In genomic region chr9:31858720-31859340, GRCm38 (mm10) we compare ENCODE assay signal across 8 mouse cellular contexts. TPM values are rescaled to one million over a fixed set of nuclear protein-coding genes. Genes with fewer than 3 reads are reported as not detected.
DNase-seq lines count a peak whose midpoint lies in the region; ATAC-seq and TF ChIP-seq lines count a peak whose summit lies in the region.

No protein-coding gene starts in this region.

- peak overlapping the region; percentile 62 for H3K4me2 ChIP-seq in heart, embryonic 11.5 days
- peak overlapping the region; percentile 39 for H3K4me2 ChIP-seq in forebrain, embryonic 15.5 days (replicated peaks)
- H3K4me2 ChIP-seq in intestine, postnatal 0 days (replicated peaks; ENCODE audit: low read depth), result peak overlapping the region; percentile 49
- H3K4me2 ChIP-seq in midbrain, embryonic 16.5 days (ENCODE audit: low read length), result peak overlapping the region; percentile 62

- no peak for DNase-seq in heart, adult 18-20 months
- DNase-seq in R1 (ENCODE audit: low read depth, low spot score), result peak; percentile 61
- DNase-seq in B cell, adult 2 months, result no peak
- no peak for DNase-seq in urinary bladder, adult 18-20 months (ENCODE audit: low spot score in 2 of 2)

- no peaks in the 10 kb centered on the region for H3K36me3 ChIP-seq in heart, embryonic 11.5 days (ENCODE audit: control insufficient read depth, insufficient read depth, low read length)
- H3K36me3 ChIP-seq in forebrain, embryonic 15.5 days, result no peaks in the 10 kb centered on the region
- no peaks in the 10 kb centered on the region for H3K36me3 ChIP-seq in intestine, postnatal 0 days (ENCODE audit: control insufficient read depth, insufficient read depth)
- H3K36me3 ChIP-seq in midbrain, embryonic 16.5 days (ENCODE audit: control insufficient read depth, insufficient read depth, low read length), result no peaks in the 10 kb centered on the region

- H3K4me3 ChIP-seq in heart, embryonic 11.5 days (ENCODE audit: low read depth, low read length), result peak overlapping the region; percentile 18; the same call in 1 of the 2 replicates
- peak overlapping the region; percentile 23 for H3K4me3 ChIP-seq in forebrain, embryonic 15.5 days
- H3K4me3 ChIP-seq in intestine, postnatal 0 days (ENCODE audit: low read depth, low read length), result peak overlapping the region; percentile 14; the same call in 1 of the 2 replicates
- peak overlapping the region; percentile 32 for H3K4me3 ChIP-seq in midbrain, embryonic 16.5 days (ENCODE audit: low read depth, low read length)

- 5% methylated on average over 20 of the region's 20 CpGs for WGBS in heart, embryonic 11.5 days (ENCODE audit: insufficient replicate concordance)
- WGBS in forebrain, embryonic 15.5 days, result 8% methylated on average over 20 of the region's 20 CpGs
- WGBS in intestine, postnatal 0 days, result 7% methylated on average over 20 of the region's 20 CpGs
- 6% methylated on average over 20 of the region's 20 CpGs for WGBS in midbrain, embryonic 16.5 days

- no peaks in the 10 kb centered on the region for H3K9me3 ChIP-seq in heart, embryonic 11.5 days (replicated peaks; ENCODE audit: control insufficient read depth, low read length)
- H3K9me3 ChIP-seq in forebrain, embryonic 15.5 days, result no peaks in the 10 kb centered on the region
- H3K9me3 ChIP-seq in intestine, postnatal 0 days (ENCODE audit: control insufficient read depth), result no peaks in the 10 kb centered on the region
- H3K9me3 ChIP-seq in midbrain, embryonic 16.5 days (replicated peaks; ENCODE audit: control insufficient read depth, low read length, poor library complexity, severe bottlenecking), result no peaks in the 10 kb centered on the region

- no peak overlapping the region for H3K27ac ChIP-seq in heart, embryonic 11.5 days (ENCODE audit: low read depth, low read length)
- no peak overlapping the region for H3K27ac ChIP-seq in forebrain, embryonic 15.5 days (replicated peaks)
- no peak overlapping the region for H3K27ac ChIP-seq in intestine, postnatal 0 days (ENCODE audit: low read depth, low read length)
- H3K27ac ChIP-seq in midbrain, embryonic 16.5 days (ENCODE audit: low read length), result no peak overlapping the region

- peak overlapping the region; percentile 61 for H3K9ac ChIP-seq in heart, embryonic 11.5 days (ENCODE audit: low read depth, low read length)
- no peak overlapping the region for H3K9ac ChIP-seq in forebrain, embryonic 15.5 days (replicated peaks)
- no peak overlapping the region for H3K9ac ChIP-seq in intestine, postnatal 0 days (ENCODE audit: low read depth, low read length)
- H3K9ac ChIP-seq in midbrain, embryonic 16.5 days (ENCODE audit: low read depth, low read length), result peak overlapping the region; percentile 17; the same call in 1 of the 2 replicates

- no peak for ATAC-seq in heart, embryonic 11.5 days (replicated peaks; ENCODE audit: insufficient number of reproducible peaks, low FRiP score, low TSS enrichment)
- peak; percentile 43; the same call in 1 of the 2 replicates for ATAC-seq in forebrain, embryonic 15.5 days (replicated peaks)
- ATAC-seq in intestine, postnatal 0 days, result peak; percentile 45; the same call in 1 of the 2 replicates
- peak; percentile 69 for ATAC-seq in midbrain, embryonic 16.5 days

- TF ChIP-seq CTCF in intestine, postnatal 0 days (IDR thresholded peaks at IDR 0.05; ENCODE audit: low read depth), result peak; percentile 77

- no peaks in the 10 kb centered on the region for H3K4me1 ChIP-seq in heart, embryonic 11.5 days (ENCODE audit: control insufficient read depth, insufficient read depth, low read length)
- peaks cover 6% of the 10 kb centered on the region; the same call in 1 of the 2 replicates for H3K4me1 ChIP-seq in forebrain, embryonic 15.5 days
- no peaks in the 10 kb centered on the region for H3K4me1 ChIP-seq in intestine, postnatal 0 days (replicated peaks; ENCODE audit: control insufficient read depth, insufficient read depth, low read length)
- H3K4me1 ChIP-seq in midbrain, embryonic 16.5 days (ENCODE audit: control insufficient read depth, insufficient read depth, low read length), result peaks cover 6% of the 10 kb centered on the region

- peaks cover 18% of the 10 kb centered on the region for H3K27me3 ChIP-seq in heart, embryonic 11.5 days (ENCODE audit: control insufficient read depth, insufficient read depth, low read length)
- no peaks in the 10 kb centered on the region for H3K27me3 ChIP-seq in forebrain, embryonic 15.5 days
- no peaks in the 10 kb centered on the region for H3K27me3 ChIP-seq in intestine, postnatal 0 days (replicated peaks; ENCODE audit: control insufficient read depth, insufficient read depth, low read length)
- H3K27me3 ChIP-seq in midbrain, embryonic 16.5 days (ENCODE audit: control insufficient read depth, insufficient read depth, low read depth, low read length), result no peaks in the 10 kb centered on the region

RNA-seq across cellular contexts. Expression of gene Barx2, which starts 54.4 kb away (rescaled TPM):
- 0.07 TPM in 1 of 2 replicates, not detected in the other for polyA plus RNA-seq in heart, embryonic 11.5 days (2014; fragmentation: Nextera tagmentation; extraction: Ambion mirVana)
- total RNA-seq in heart, adult 18-20 months (2021), result under 1 TPM; 0.25 to 0.28 TPM
- 0.15 and 0.22 TPM in 2 replicates for polyA plus RNA-seq in forebrain, embryonic 15.5 days (2015; fragmentation: Nextera tagmentation; extraction: Ambion mirVana)
- polyA plus RNA-seq in intestine, postnatal 0 days (2015; fragmentation: Nextera tagmentation; extraction: Ambion mirVana), result not detected in 2 replicates
- polyA plus RNA-seq in midbrain, embryonic 16.5 days (2015; fragmentation: Nextera tagmentation; extraction: Ambion mirVana), result 0.17 and 0.26 TPM in 2 replicates

Comparison
In these comparisons a context has a peak if more than half of its experiments do, and no peak if none do; other contexts are left out.
1. H3K9ac ChIP-seq: peak in heart, embryonic 11.5 days (single experiment) and midbrain, embryonic 16.5 days (single experiment); none in forebrain, embryonic 15.5 days (single experiment) and intestine, postnatal 0 days (single experiment).
2. Peak in every context shown above with its lines, with median percentiles within 50 percentile points of each other: H3K4me2 ChIP-seq and H3K4me3 ChIP-seq.